Mouse (Mus musculus) lung, postnatal 14 days (tissue): ENCODE measurements around the gene Zfp839.

ENCODE experiments used
- DNase-seq: peaks from one replicate; pipeline ENCODE4 v3.0.0; 2021

Zfp839 gene

GRCm38 (mm10) chr12:110850010-110850928, at the start of gene Zfp839:
Gene Zfp839 (plus strand): TSS chr12:110850253.
- peak; percentile 89 for DNase-seq

GRCm38 (mm10) chr12:110801876-110802464, 48.1 kb upstream of the Zfp839 start:
- DNase-seq = no peak

GRCm38 (mm10) chr12:110802674-110803297, 47.3 kb upstream of the Zfp839 start:
- no peak for DNase-seq

GRCm38 (mm10) chr12:110804261-110804660, 45.8 kb upstream of the Zfp839 start:
- no peak for DNase-seq

- peak; percentile 37 for DNase-seq
Measured at GRCm38 (mm10) chr12:110806301-110806970, 43.6 kb upstream of the Zfp839 start.

- DNase-seq = no peak
Measured at GRCm38 (mm10) chr12:110808430-110808829, 41.6 kb upstream of the Zfp839 start.

- DNase-seq = no peak
Measured at GRCm38 (mm10) chr12:110808848-110809247, 41.2 kb upstream of the Zfp839 start.

- DNase-seq = no peak
Measured at GRCm38 (mm10) chr12:110813132-110813531, 36.9 kb upstream of the Zfp839 start.

- DNase-seq = no peak
Measured at GRCm38 (mm10) chr12:110813624-110814023, 36.4 kb upstream of the Zfp839 start.

- DNase-seq = no peak
Measured at GRCm38 (mm10) chr12:110814924-110815323, 35.1 kb upstream of the Zfp839 start.

GRCm38 (mm10) chr12:110816833-110817232, 33.2 kb upstream of the Zfp839 start:
- peak; percentile 23 for DNase-seq

- no peak for DNase-seq
Measured at GRCm38 (mm10) chr12:110819367-110819766, 30.7 kb upstream of the Zfp839 start.

- no peak for DNase-seq
Measured at GRCm38 (mm10) chr12:110821787-110822186, 28.3 kb upstream of the Zfp839 start.

- no peak for DNase-seq
Measured at GRCm38 (mm10) chr12:110822366-110822765, 27.7 kb upstream of the Zfp839 start.

GRCm38 (mm10) chr12:110828908-110829307, 21.1 kb upstream of the Zfp839 start:
- DNase-seq = no peak

GRCm38 (mm10) chr12:110830293-110831024, 19.6 kb upstream of the Zfp839 start:
- DNase-seq = no peak

- DNase-seq = no peak
Measured at GRCm38 (mm10) chr12:110835182-110835581, 14.9 kb upstream of the Zfp839 start.

GRCm38 (mm10) chr12:110836729-110837128, 13.3 kb upstream of the Zfp839 start:
- DNase-seq = no peak

- no peak for DNase-seq
Measured at GRCm38 (mm10) chr12:110837192-110837841, 12.7 kb upstream of the Zfp839 start.

- no peak for DNase-seq
Measured at GRCm38 (mm10) chr12:110837850-110838249, 12.2 kb upstream of the Zfp839 start.

- peak; percentile 97 for DNase-seq
Measured at GRCm38 (mm10) chr12:110840348-110841198, 9.5 kb upstream of the Zfp839 start, which contains the start of gene Mok. Gene Mok (minus strand): TSS chr12:110840939.
